Mouse (Mus musculus) cerebellum, adult (tissue): Measurements from ENCODE around the gene Ren1.
"Not testable (repeated sequence)": the region's sequence is repeated elsewhere in the genome, so short reads cannot be mapped to it uniquely, and the experiment has no call there.

Source experiments
- ATAC-seq: cut with Nextera tagmentation; 2 replicates; pipeline ENCODE4 v1.9.2; 2017; ENCODE audit warnings: mild to moderate bottlenecking, moderate library complexity, mixed read lengths; ENCODE audit not compliant: insufficient number of reproducible peaks, low FRiP score, low TSS enrichment

Gene Ren1

DNA sequence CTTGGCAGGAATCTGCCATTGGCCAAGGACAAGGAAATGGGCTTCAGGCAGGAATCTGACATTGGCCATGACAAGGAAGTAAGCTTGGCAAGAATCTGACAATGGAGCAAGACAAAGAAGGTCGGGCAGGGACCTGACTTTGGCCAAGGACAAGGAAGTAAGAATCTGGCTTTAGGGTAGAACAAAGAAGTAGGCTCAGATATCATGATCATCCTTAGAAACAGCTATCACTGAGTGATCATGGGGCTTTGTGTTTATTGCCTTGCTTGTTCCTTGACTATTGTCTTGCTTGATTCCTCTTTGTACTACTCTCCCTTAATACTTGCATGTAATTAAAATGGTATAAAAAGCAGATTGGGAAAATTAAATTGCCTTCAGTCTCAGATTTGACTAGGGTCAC lies 9.9 kb upstream of the Ren1 start:
- not testable (repeated sequence) for ATAC-seq

DNA sequence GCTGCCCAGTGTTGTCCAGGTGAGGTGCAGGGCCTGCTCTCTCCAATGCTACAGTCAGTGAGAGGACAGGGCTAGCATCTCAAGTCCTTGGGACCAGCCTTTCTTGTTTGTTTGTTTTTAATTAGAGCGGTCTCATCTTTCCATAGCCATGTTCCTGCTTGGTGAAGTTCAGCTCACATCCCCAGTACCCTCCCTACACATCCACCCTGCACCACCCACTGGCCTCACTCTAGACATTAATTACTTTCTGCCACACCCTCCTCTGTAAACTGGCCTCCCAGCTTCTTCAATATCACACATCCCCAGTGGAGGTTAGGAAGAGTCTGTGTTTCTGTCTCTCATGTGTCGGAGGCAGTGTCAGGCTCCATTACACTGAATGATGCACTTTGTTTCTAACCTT lies 6.0 kb upstream of the Ren1 start:
- no peak for ATAC-seq

DNA sequence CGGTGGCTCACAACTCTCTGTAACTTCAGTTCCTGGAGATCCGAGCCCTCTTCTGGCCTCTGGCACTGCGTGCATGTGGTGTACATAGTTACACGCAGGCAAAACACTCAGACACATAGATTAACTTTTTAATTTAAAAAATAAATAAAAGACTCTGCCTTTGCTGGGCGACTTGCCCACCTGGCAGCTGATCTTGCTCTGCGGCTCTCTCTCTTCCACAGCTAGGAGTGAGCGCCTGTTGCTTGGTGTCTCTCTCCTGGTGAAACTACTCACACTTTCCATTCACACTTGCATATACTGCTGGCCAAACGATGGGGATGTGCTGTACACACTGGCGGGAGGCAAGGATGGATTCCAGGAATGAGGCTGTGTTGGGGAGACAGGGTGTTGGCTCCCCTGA lies 3.8 kb upstream of the Ren1 start:
- ATAC-seq = no peak

DNA sequence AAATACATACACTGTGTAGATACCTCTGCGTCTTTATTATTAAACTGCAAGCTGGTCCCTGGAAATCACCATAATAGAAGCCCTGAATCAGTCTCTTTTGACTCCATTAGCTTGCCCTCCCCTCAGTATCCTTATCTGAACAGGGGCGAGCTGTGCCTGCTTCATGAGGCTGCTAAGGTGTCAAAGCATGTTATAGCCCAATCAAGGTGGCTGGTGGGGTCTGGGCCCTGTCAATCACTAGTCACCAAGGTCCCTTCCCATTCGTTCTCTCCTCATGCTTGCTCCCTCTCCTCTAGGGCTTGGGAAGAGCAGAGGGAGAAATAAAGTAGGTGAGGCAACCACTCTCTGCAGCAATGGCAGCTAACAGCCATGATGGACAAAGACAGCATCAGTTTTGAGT lies 3.1 kb upstream of the Ren1 start:
- no peak for ATAC-seq

DNA sequence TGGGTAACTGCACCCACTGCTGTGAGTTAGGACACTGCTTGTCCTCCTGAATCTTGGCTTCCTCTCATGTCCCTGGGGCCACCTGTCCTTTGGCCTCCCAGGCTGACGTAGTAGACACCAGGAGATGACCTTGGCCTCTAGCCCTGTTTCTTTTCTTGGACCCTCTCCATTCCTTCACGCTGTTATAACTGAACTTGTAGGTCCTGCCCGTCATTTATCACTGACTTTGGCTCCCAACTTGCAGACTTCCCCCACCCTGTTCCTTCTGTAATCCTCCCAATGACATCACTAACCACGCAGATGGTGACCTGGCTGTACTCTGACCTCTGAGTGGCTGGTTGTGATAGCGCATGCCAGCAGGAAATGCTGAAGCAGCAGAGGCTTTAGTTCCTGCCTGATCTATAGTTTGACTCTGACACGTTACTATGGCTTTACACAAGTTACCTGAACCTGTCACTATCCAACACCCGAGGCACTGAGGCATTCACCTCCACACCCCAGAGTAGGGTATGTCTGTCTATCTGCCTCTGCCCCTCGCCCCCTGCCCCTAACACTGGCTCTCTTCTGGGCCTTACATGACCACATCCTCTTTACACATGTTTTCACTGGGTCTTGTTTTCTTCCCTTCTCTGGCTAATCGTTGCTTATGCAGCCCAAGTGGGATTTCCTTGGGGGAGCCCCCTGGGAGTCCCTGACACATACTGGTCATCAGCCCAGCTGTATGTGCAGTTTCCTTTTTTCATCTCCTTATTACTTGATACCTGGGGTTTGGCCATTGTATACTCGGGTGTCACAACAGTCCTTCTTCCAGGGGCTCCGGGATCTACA lies 2.4 kb upstream of the Ren1 start:
- ATAC-seq = no peak

DNA sequence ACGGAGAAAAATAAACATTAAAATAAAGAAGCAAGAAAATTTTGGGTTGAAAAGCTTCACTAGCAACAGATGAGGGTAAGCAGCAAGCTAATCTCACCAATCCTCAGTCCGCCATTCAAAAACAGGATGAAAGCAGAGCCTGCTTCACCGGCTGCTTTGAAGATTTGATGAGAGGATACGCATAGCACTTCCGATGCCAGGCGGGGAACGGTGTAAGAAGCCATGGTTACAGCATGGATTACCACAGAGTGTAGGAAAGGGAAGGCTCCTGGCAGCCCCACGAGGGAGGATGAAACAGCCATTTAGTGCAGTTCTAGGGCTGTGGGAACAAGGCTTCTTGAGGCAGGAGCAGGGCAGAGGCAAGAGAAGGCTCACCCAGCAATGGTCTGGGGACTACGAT lies 1.5 kb downstream of the Ren1 start:
- no peak for ATAC-seq

DNA sequence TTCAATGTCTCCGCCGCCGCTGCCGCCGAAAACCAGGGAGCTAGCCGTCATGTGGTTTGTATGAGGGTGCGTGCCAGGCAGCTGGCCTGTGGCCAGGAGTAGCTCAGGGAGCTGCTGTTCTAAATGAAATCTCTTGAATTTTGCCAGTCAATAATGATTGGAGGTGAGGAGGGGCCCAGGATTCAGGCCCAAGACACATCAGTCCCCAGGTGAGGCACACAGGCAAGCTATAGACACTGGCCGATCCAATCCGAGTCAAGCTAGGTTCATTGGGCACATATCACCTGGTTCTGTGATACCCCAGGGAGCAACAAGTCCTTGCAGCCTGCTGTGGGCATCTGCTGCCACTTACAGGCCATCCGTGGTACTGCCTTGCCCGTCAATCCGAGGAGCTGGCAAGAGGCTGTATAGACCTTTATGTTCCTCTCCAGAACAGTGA lies 3.1 kb downstream of the Ren1 start:
- ATAC-seq = peak; percentile 51; the same call in 1 of the 2 replicates

DNA sequence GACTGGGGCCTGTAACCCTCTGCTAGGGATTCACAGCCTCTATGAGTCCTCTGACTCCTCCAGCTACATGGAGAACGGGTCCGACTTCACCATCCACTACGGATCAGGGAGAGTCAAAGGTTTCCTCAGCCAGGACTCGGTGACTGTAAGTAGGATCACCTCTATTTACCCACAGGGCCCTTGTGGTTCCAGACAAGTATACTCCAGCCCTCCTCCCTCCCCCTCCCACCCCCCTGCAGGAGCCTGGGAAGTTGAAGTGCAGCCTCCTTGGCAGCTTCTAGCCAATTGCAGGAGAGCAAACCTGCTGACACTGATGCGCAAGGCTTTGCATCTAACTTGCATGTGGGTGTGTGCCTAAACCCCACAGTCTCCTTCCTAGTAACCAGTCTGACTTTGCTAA lies 5.2 kb downstream of the Ren1 start:
- ATAC-seq = no peak

DNA sequence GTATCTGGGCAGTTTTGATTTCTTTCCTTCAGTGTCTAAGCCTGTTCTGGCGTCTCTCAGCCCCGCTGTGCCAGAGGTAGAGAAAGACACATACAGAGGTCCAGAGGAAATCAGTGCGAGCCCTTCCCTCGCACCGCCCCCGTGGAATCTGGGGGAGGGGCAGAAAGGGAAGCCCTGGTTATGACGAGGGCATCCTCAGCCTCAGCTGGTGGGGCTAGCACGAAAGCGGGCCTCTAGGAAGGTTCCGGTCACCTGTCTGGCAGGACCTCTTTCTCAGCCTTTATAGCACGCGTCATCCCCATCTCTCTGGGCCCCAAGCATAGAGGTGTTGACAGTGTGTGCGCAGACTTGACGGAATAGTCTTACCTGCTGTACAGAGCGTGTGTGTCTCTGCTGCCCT lies 5.6 kb downstream of the Ren1 start:
- no peak for ATAC-seq

DNA sequence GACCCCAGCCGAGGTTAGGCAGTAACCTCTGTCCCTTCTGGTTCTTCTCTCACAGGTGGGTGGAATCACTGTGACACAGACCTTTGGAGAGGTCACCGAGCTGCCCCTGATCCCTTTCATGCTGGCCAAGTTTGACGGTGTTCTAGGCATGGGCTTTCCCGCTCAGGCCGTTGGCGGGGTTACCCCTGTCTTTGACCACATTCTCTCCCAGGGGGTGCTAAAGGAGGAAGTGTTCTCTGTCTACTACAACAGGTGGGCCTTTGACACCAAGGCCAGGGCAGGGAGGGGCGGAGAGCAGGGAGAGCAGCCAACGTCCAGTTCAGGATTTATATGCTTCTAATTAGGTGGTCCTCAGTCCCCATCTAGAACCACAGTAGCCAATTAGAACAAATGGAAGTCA lies 6.0 kb downstream of the Ren1 start:
- ATAC-seq = no peak

DNA sequence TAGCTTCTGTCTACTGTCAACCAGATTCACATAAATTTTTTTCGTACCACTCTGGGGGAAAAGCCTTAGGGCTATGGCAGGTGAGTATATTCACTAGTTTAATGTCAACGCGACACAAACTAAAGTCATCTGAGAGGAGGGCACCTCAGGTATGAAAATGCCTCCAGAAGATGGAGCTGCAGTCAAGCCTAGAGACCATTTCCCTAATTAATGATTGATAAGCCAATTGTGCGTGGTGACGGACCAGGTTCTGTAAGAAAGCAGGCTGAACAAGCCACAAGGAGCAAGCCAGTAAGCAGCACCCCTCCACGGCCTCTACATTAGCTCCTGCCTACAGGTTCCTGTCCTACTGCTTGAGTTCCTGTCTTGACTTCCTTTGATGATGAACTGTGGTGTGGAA lies 10.7 kb downstream of the Ren1 start:
- ATAC-seq = no peak

DNA sequence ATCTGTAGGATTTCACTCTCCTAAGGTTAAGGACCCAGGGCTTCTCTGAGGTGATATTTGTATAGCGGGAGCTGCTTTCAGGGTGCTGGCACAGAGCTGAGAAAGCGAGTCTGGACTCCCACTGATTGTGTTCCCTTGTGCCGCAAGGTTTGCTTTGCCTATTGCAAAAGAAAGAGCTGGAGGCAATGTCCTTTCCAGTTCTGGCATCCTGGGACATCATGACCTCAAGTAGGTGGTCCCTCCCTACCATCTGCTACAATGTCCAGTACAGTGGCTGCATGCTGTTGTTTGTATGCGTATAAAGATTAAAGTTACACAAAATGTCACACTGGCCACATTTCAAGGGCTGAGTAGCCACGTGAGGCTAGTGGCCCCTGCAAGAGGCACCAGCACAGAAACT lies 11.8 kb downstream of the Ren1 start:
- no peak for ATAC-seq

DNA sequence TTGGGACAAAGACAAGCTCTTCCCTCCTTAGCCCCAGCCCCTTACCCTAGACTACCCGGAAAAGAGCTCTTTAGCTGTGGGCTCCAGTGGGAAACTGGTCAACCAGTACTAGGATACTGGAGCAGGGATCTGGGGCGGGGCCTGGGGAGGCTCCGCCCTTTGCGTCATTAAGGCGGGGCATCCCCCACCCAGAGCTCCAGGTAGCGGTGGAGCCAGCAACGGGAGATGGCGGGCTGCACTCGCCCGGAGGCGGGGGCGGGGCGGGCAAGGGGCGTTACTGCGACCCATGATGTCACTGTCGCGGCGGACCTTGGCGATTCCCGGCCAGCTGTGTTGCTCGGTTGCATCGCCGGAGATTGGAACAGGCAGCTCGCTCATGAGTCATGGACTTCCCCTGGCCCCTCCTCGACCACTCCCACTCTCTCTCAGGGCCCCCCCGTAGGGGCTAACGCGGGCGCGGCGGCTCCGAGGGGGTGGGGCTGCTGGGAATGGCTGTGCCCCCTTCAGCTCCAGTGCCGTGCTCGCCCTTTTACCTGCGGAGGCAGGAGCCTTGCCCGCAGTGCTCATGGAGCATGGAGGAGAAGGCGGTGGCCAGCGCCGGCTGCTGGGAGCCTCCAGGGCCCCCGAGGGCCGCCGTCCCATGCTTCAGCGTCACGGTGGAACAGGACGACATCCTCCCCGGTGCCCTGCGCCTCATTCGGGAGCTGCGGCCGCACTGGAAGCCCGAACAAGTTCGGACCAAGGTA lies 13.1 kb downstream of the Ren1 start, which contains the start of gene Etnk2:
Gene Etnk2 (plus strand): TSS at position 297 of the 746 bp plus-strand sequence.
- no peak for ATAC-seq

DNA sequence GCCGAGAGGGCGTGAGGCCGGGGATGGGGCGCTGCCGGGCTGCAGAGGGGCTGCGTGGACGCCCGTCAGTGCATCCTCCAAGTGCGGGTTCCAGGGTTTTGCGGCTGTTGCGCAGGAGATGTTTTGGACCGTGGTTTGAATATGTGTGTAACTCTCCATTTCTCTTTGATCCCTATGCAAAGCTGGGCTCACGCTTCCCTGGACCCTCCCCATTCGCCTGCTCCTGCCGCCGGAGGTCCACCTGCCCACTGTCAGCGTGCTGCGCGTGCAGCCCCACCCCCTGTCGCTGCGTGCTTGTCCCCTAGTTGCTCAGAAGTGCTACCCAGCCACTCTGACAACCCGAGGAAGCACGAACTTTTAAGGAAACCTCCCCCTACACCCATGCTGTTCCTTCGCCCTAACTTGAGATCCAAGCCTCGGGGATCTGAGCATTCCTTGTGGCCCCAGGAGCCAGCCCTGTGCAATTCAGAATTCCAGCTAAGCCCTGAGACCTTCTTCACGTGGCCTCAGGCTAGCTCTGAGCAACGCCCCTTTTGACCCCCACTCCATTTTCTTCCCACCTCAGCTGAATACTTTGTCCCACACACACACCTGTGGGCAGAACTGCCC lies 13.8 kb downstream of the Ren1 start:
- no peak for ATAC-seq

DNA sequence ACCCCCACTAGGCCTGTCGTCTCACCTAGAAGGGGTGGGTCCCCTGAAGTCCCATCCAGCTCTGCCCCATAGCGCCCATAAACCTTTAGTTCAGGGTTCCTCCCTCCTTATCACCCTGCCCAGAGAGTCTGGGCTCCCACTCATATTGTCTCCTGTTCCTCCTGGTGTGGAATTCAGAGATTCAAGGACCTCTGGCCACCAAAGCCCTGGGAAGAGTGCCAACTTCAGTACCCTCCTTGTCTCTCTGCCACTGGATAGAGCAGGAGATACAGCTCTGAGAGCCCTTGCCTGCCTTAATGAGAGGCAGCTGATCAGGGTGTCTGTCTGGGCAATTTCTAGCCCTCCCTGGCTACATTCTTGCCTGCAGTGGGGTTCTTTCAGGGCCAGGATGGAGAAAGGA lies 14.6 kb downstream of the Ren1 start:
- ATAC-seq = no peak

DNA sequence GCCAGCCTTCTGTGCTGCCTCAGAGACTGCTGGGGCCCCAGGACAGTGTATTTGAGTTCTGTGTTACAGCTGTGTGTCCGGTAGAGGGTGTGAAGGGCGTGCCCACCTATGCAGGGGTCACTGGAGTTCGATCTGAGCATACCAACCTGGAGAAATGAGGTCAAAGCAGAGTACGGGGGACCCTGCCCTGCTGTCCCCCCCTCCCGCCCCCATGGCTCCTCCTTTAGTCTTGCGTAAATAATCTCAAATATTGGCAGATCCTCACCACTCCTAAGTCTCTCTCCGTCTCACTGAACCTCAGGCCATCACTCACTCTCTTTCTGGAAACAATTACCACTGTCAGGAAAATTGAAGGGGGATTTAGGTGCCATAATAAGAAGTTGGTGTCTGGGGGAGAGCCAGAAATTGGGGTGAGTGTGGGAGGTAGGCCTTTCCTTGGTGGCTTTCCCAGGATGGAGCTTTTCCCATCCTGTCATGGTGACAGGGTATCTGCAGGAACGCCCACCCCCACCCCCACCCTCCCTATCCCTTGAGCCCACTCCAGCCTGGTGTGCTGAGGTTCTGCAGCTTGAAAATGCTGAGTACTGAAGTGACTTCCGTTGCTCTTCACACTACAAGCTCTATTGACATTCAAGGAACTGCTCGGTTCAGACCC lies 16.8 kb downstream of the Ren1 start:
- ATAC-seq = no peak

DNA sequence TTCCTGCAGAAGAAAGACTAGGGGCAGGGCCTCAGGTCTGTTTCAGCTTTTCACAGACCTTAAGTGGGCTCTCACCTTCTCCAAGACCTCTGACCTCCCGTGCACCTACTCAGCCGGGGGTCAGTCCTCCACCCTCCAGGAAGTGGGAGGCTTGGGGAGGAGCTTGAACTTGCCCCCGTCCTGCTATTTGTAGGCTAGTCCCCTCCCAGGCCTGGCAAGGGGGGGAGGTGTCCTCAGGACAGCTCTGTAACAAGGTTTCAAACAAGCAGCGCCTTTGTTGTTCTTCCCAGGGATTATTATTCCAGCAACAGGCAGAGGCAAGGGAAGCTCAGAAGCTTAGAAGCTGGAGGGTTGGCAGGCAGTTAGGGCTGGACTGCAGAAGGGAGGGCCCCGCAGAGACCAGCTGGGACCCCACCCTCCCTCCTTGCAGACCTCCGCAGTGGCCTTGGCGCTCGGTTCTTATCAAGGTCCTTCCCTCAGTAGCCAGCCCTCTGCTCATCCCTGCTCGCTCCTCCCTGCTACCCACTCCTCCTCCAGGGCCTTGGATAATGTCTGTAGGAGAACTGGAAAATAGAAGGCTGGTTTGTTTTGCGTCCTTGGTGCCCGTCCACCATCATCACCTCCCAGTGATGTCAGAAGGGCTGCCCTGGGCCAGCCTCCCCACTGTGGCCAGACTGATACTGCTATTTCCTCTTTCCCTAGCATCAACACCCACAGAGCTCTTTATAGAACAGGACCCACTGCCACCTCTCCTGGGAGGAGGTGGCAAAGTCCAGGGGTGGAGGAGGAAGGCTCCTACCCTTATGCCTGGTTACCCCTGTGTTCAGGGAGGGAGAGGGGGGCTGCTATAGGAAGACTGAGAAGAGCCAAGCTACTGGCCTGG lies 17.5 kb downstream of the Ren1 start:
- no peak for ATAC-seq

DNA sequence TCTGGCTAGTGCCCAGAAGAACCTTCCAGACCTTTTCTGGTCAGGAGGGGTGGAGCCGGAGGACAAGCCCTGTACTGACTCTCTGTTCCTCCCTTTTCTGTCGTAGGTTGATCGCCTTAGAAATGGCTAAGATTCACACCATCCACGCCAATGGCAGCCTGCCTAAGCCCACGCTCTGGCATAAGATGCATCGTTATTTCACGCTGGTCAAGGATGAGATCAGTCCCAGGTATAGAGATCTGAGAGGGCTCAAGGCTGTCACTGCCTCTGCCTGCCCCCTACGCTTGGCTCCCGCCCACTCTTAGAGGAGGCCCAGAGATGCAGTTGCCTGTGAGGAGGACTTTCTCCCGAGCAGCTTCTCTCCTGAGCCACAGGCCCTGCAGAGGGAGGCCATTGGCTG lies 18.3 kb downstream of the Ren1 start:
- ATAC-seq = peak; percentile 13; the same call in 1 of the 2 replicates

DNA sequence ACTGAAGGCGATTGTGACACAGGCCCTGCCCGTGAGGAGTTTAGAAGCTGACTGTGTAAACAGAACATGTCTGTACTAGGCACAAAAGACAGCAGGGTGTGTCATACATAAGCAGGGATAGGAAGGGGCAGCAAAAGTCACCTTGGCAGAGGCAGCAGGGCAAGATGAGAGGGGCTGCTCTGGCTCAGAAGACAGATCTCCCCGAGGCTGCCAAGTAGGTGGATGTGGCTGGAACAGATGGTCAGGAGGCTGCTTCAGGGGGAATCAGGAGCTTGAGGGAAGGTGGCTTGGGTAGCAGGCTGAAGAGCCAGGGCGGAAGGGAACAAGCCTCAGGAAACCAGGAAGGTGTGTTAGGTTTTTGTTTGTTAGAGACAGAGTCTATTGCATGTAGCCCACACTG lies 20.0 kb downstream of the Ren1 start:
- ATAC-seq = no peak

DNA sequence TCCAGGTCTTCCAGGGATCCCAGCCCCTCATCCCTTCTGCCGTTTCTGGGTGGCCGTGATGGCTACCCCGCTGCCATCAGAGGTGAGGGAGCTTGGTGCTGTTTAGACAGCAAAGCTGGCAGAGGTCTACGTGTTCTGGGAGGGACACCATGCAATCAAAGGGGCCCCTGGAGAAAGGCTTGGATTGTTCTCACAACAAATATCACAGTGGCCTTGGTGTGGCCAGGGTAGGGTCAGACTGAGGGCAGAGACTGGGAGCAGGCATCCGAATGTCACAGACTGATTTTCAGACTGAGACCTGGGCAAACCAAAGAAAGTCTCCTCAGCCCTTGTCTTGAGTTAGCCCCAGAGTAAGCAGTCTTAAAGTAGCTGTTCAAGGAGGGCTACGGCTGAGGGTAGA lies 21.1 kb downstream of the Ren1 start:
- ATAC-seq = no peak
